Mouse (Mus musculus): ENCODE results near the gene Ccr4. TPM values are rescaled to one million over a fixed set of nuclear protein-coding genes. Genes with fewer than 3 reads are reported as not detected.
"Not testable (repeated sequence)": the region's sequence is repeated elsewhere in the genome, so short reads cannot be mapped to it uniquely, and the experiment has no call there.

The Ccr4 gene
- polyA plus RNA-seq, 1 experiment from 2014 or later, result not detected

GRCm38 (mm10) chr9:114522041-114522440 lies 17.3 kb upstream of the Ccr4 start:
- POLR2A ChIA-PET, result no interaction called here
- DNase-seq (ENCODE audit: low read depth, low spot score), result no peak
- no peaks in the 10 kb centered on the region for H3K27me3 ChIP-seq
- no peak for ATAC-seq
- in situ Hi-C loops (cut with MboI; ENCODE audit: low pct_unique_long_range_greater_than_20kb), result no loop called here
- CTCF ChIA-PET, result interaction anchor here (1.0 kb wide), 1 partner anchor 60 kb away, joined by 3 read pairs; no protein-coding TSS in a partner anchor
- no peak for TF ChIP-seq CTCF (IDR thresholded peaks at IDR 0.05)

- CTCF ChIA-PET; ATAC-seq; in situ Hi-C loops (cut with MboI; ENCODE audit: low pct_unique_long_range_greater_than_20kb); POLR2A ChIA-PET; DNase-seq (ENCODE audit: low read depth, low spot score); H3K27me3 ChIP-seq: not testable (repeated sequence)
Observed at GRCm38 (mm10) chr9:114520529-114520928, 15.8 kb upstream of the Ccr4 start.

GRCm38 (mm10) chr9:114518812-114519477 lies 14.2 kb upstream of the Ccr4 start:
- no peak for DNase-seq (ENCODE audit: low read depth, low spot score)
- TF ChIP-seq CTCF (IDR thresholded peaks at IDR 0.05), result no peak
- in situ Hi-C loops (cut with MboI; ENCODE audit: low pct_unique_long_range_greater_than_20kb), result no loop called here
- no peaks in the 10 kb centered on the region for H3K27me3 ChIP-seq
- ChIA-PET POLR2A (no interaction called here), CTCF (no interaction called here)
- ATAC-seq, result no peak

- in situ Hi-C loops (cut with MboI; ENCODE audit: low pct_unique_long_range_greater_than_20kb), result no loop called here
- TF ChIP-seq CTCF (IDR thresholded peaks at IDR 0.05), result no peak
- DNase-seq (ENCODE audit: low read depth, low spot score) (no peak), ATAC-seq (no peak)
- H3K27me3 ChIP-seq, result no peaks in the 10 kb centered on the region
- ChIA-PET CTCF (no interaction called here), POLR2A (no interaction called here)
Observed at GRCm38 (mm10) chr9:114517924-114518497, 13.3 kb upstream of the Ccr4 start.

- ATAC-seq, result no peak
- TF ChIP-seq CTCF (IDR thresholded peaks at IDR 0.05), result no peak
- ChIA-PET CTCF (no interaction called here), POLR2A (no interaction called here)
- in situ Hi-C loops (cut with MboI; ENCODE audit: low pct_unique_long_range_greater_than_20kb), result no loop called here
- DNase-seq (ENCODE audit: low read depth, low spot score), result no peak
- H3K27me3 ChIP-seq, result no peaks in the 10 kb centered on the region
Observed at GRCm38 (mm10) chr9:114515364-114515763, 10.6 kb upstream of the Ccr4 start, which contains the start of gene C130032M10Rik. Gene C130032M10Rik (plus strand): TSS chr9:114515697.

- ChIA-PET POLR2A (no interaction called here), CTCF (no interaction called here)
- no peak for TF ChIP-seq CTCF (IDR thresholded peaks at IDR 0.05)
- no peak for ATAC-seq
- H3K27me3 ChIP-seq, result no peaks in the 10 kb centered on the region
- no peak for DNase-seq (ENCODE audit: low read depth, low spot score)
- in situ Hi-C loops (cut with MboI; ENCODE audit: low pct_unique_long_range_greater_than_20kb), result no loop called here
Observed at GRCm38 (mm10) chr9:114512831-114513230, 8.1 kb upstream of the Ccr4 start.

GRCm38 (mm10) chr9:114509785-114510184 lies 5.1 kb upstream of the Ccr4 start:
- TF ChIP-seq CTCF (IDR thresholded peaks at IDR 0.05), result no peak
- CTCF ChIA-PET, result interaction anchor here (1.0 kb wide), 1 partner anchor 8 kb away, joined by 3 read pairs; no protein-coding TSS in a partner anchor
- ATAC-seq (no peak), DNase-seq (ENCODE audit: low read depth, low spot score) (no peak)
- in situ Hi-C loops (cut with MboI; ENCODE audit: low pct_unique_long_range_greater_than_20kb), result no loop called here
- H3K27me3 ChIP-seq, result no peaks in the 10 kb centered on the region
- POLR2A ChIA-PET, result no interaction called here

GRCm38 (mm10) chr9:114507421-114507820 lies 2.7 kb upstream of the Ccr4 start:
- TF ChIP-seq CTCF (IDR thresholded peaks at IDR 0.05), result no peak

GRCm38 (mm10) chr9:114506564-114506963 lies 1.8 kb upstream of the Ccr4 start:
- DNase-seq (ENCODE audit: low read depth, low spot score), result no peak
- H3K27me3 ChIP-seq, result no peaks in the 10 kb centered on the region
- ATAC-seq, result no peak
- in situ Hi-C loops (cut with MboI; ENCODE audit: low pct_unique_long_range_greater_than_20kb), result no loop called here
- no peak for TF ChIP-seq CTCF (IDR thresholded peaks at IDR 0.05)
- POLR2A ChIA-PET, result no interaction called here
- CTCF ChIA-PET, result interaction anchor here (1.5 to 1.7 kb wide), 2 partner anchors 9 to 75 kb away, joined by 3 to 5 read pairs; no protein-coding TSS in a partner anchor

More at GRCm38 (mm10) chr9:114507421-114507820, 2.7 kb upstream of the Ccr4 start:
- no peak for ATAC-seq
- in situ Hi-C loops (cut with MboI; ENCODE audit: low pct_unique_long_range_greater_than_20kb), result no loop called here
- no peak for DNase-seq (ENCODE audit: low read depth, low spot score)
- H3K27me3 ChIP-seq, result no peaks in the 10 kb centered on the region
- POLR2A ChIA-PET, result no interaction called here
- CTCF ChIA-PET, result interaction anchor here (0.7 to 1.7 kb wide), 3 partner anchors 10 to 76 kb away, joined by 3 to 5 read pairs (median 3); no protein-coding TSS in a partner anchor

GRCm38 (mm10) chr9:114502711-114503427 lies 1.8 kb downstream of the Ccr4 start:
- in situ Hi-C loops (cut with MboI; ENCODE audit: low pct_unique_long_range_greater_than_20kb), result loop anchor here (5.0 kb wide), 1 partner anchor 79 kb away; no protein-coding TSS in a partner anchor
- POLR2A ChIA-PET, result no interaction called here
- DNase-seq (ENCODE audit: low read depth, low spot score) (peak; percentile 43), ATAC-seq (peak; percentile 45)
- CTCF ChIA-PET, result interaction anchor here (0.9 to 1.4 kb wide), 3 partner anchors 42 to 88 kb away, joined by 3 to 6 read pairs (median 4); no protein-coding TSS in a partner anchor
- H3K27me3 ChIP-seq, result no peaks in the 10 kb centered on the region
- TF ChIP-seq CTCF (IDR thresholded peaks at IDR 0.05), result no peak

- ATAC-seq (no peak), DNase-seq (ENCODE audit: low read depth, low spot score) (no peak)
- in situ Hi-C loops (cut with MboI; ENCODE audit: low pct_unique_long_range_greater_than_20kb), result loop anchor here (5.0 kb wide), 1 partner anchor 80 kb away; no protein-coding TSS in a partner anchor
- POLR2A ChIA-PET, result no interaction called here
- CTCF ChIA-PET, result interaction anchor here (1.0 to 4.0 kb wide), 3 partner anchors 76 to 87 kb away, joined by 3 to 24 read pairs (median 5); no protein-coding TSS in a partner anchor
- no peak for TF ChIP-seq CTCF (IDR thresholded peaks at IDR 0.05)
- H3K27me3 ChIP-seq, result no peaks in the 10 kb centered on the region
Observed at GRCm38 (mm10) chr9:114501913-114502312, 2.8 kb downstream of the Ccr4 start.
